Mouse (Mus musculus): ENCODE data around the gene Mfng.

DNA sequence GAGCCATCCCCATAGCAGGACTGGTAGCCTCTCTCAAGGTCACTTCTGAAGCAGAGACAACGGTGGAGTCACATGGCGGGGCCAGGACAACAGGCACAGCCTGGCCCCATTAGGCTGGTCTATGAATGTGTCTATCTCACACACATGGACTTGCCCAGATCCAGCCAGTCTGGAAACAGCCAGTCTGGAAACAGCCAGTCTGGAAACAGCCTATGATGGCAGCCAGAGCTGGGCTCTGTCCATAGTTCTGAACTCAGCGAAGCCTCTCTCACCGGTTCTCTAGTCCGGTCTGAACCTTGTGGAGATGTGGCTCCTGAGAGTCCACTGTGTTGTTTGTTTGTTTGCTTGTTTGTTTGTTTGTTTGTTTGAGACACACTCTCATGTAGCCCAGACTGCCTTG is 23.4 kb downstream of the Mfng start:
- TF ChIP-seq GATA1 (IDR thresholded peaks at IDR 0.05; ENCODE audit: borderline replicate concordance, low read length) (no peak), FLI1 (IDR thresholded peaks at IDR 0.05; ENCODE audit: low read length) (no peak)

Data from megakaryocyte, embryonic 14.5 days (primary cell).